In genomic region chr10:80774549-80774948, GRCm38 (mm10) we compare ENCODE assay signal across 8 mouse cellular contexts. TPM values are rescaled to one million over a fixed set of nuclear protein-coding genes. Genes with fewer than 3 reads are reported as not detected.
DNase-seq lines count a peak whose midpoint lies in the region; ATAC-seq and TF ChIP-seq lines count a peak whose summit lies in the region.

No protein-coding gene starts in this region.

- H3K4me1 ChIP-seq in kidney, embryonic 14.5 days (ENCODE audit: control insufficient read depth, insufficient read depth, low read length), result no peaks in the 10 kb centered on the region
- no peaks in the 10 kb centered on the region for H3K4me1 ChIP-seq in embryonic facial prominence, embryonic 11.5 days (ENCODE audit: control insufficient read depth, insufficient read depth, low read length)
- H3K4me1 ChIP-seq in intestine, postnatal 0 days (replicated peaks; ENCODE audit: control insufficient read depth, insufficient read depth, low read length), result no peaks in the 10 kb centered on the region
- H3K4me1 ChIP-seq in limb, embryonic 10.5 days, result peaks cover 19% of the 10 kb centered on the region
- no peaks in the 10 kb centered on the region for H3K4me1 ChIP-seq in midbrain, embryonic 11.5 days (ENCODE audit: control insufficient read depth, insufficient read depth, low read length)

- peaks cover 97% of the 10 kb centered on the region for H3K36me3 ChIP-seq in kidney, embryonic 14.5 days (ENCODE audit: control insufficient read depth, insufficient read depth, low read length)
- H3K36me3 ChIP-seq in embryonic facial prominence, embryonic 11.5 days (replicated peaks; ENCODE audit: control insufficient read depth, insufficient read depth, low read depth, low read length), result peaks cover 13% of the 10 kb centered on the region; the same call in 1 of the 2 replicates
- peaks cover 97% of the 10 kb centered on the region for H3K36me3 ChIP-seq in intestine, postnatal 0 days (ENCODE audit: control insufficient read depth, insufficient read depth)
- H3K36me3 ChIP-seq in limb, embryonic 10.5 days, result peaks cover 100% of the 10 kb centered on the region
- peaks cover 19% of the 10 kb centered on the region for H3K36me3 ChIP-seq in midbrain, embryonic 11.5 days (ENCODE audit: control insufficient read depth, insufficient read depth, low read length)

- H3K9me3 ChIP-seq in kidney, embryonic 14.5 days (ENCODE audit: control insufficient read depth, low read length), result no peaks in the 10 kb centered on the region
- no peaks in the 10 kb centered on the region for H3K9me3 ChIP-seq in embryonic facial prominence, embryonic 11.5 days (replicated peaks; ENCODE audit: control insufficient read depth, low read length)
- no peaks in the 10 kb centered on the region for H3K9me3 ChIP-seq in intestine, postnatal 0 days (ENCODE audit: control insufficient read depth)
- H3K9me3 ChIP-seq in limb, embryonic 10.5 days (replicated peaks), result no peaks in the 10 kb centered on the region
- no peaks in the 10 kb centered on the region for H3K9me3 ChIP-seq in midbrain, embryonic 11.5 days (ENCODE audit: control insufficient read depth, low read length)

- no peak overlapping the region for H3K9ac ChIP-seq in kidney, embryonic 14.5 days (ENCODE audit: low read depth, low read length)
- no peak overlapping the region for H3K9ac ChIP-seq in embryonic facial prominence, embryonic 11.5 days (replicated peaks; ENCODE audit: low read length)
- H3K9ac ChIP-seq in intestine, postnatal 0 days (ENCODE audit: low read depth, low read length), result no peak overlapping the region
- H3K9ac ChIP-seq in midbrain, embryonic 11.5 days (ENCODE audit: low read length), result no peak overlapping the region

- no peak; the same call in 1 of the 2 replicates for ATAC-seq in kidney, embryonic 14.5 days (ENCODE audit: low FRiP score, low TSS enrichment)
- ATAC-seq in embryonic facial prominence, embryonic 11.5 days (replicated peaks; ENCODE audit: insufficient number of reproducible peaks, low FRiP score, low TSS enrichment, low read depth), result peak; percentile 38
- peak; percentile 53 for ATAC-seq in intestine, postnatal 0 days
- ATAC-seq in midbrain, embryonic 11.5 days (ENCODE audit: low FRiP score), result no peak

- TF ChIP-seq CTCF in intestine, postnatal 0 days (IDR thresholded peaks at IDR 0.05; ENCODE audit: low read depth), result peak; percentile 94

- H3K4me2 ChIP-seq in kidney, embryonic 14.5 days (replicated peaks; ENCODE audit: low read depth, low read length), result no peak overlapping the region
- H3K4me2 ChIP-seq in embryonic facial prominence, embryonic 11.5 days (ENCODE audit: low read depth, low read length), result no peak overlapping the region
- no peak overlapping the region for H3K4me2 ChIP-seq in intestine, postnatal 0 days (replicated peaks; ENCODE audit: low read depth)
- H3K4me2 ChIP-seq in midbrain, embryonic 11.5 days, result no peak overlapping the region

- peak; percentile 74 for DNase-seq in kidney, adult 11 months
- peak; percentile 78 for DNase-seq in embryonic facial prominence, embryonic 11.5 days (ENCODE audit: low spot score)
- peak; percentile 99 for DNase-seq in heart, adult 11 months
- DNase-seq in limb, embryonic 10.5 days (ENCODE audit: low spot score), result peak; percentile 75
- peak; percentile 97 for DNase-seq in midbrain, embryonic 11.5 days (ENCODE audit: low spot score, missing footprints)
- DNase-seq in skeletal muscle tissue, adult 2 months (ENCODE audit: low read depth, low spot score), result peak; percentile 93

- WGBS in kidney, embryonic 14.5 days, result 71% methylated on average over 2 of the region's 2 CpGs
- WGBS in embryonic facial prominence, embryonic 11.5 days, result 45% methylated on average over 2 of the region's 2 CpGs
- WGBS in intestine, postnatal 0 days, result 54% methylated on average over 2 of the region's 2 CpGs
- WGBS in limb, embryonic 10.5 days, result 27% methylated on average over 2 of the region's 2 CpGs
- 78% methylated on average over 2 of the region's 2 CpGs for WGBS in midbrain, embryonic 11.5 days

- H3K4me3 ChIP-seq in kidney, embryonic 14.5 days (ENCODE audit: low read length), result no peak overlapping the region
- H3K4me3 ChIP-seq in embryonic facial prominence, embryonic 11.5 days (ENCODE audit: low read depth, low read length), result no peak overlapping the region
- no peak overlapping the region for H3K4me3 ChIP-seq in intestine, postnatal 0 days (ENCODE audit: low read depth, low read length)
- H3K4me3 ChIP-seq in limb, embryonic 10.5 days, result no peak overlapping the region
- no peak overlapping the region for H3K4me3 ChIP-seq in midbrain, embryonic 11.5 days (ENCODE audit: low read depth, low read length)

- H3K27me3 ChIP-seq in kidney, embryonic 14.5 days (ENCODE audit: control insufficient read depth, insufficient read depth, low read length), result no peaks in the 10 kb centered on the region
- H3K27me3 ChIP-seq in embryonic facial prominence, embryonic 11.5 days (ENCODE audit: control insufficient read depth, insufficient read depth, low read length), result no peaks in the 10 kb centered on the region
- H3K27me3 ChIP-seq in intestine, postnatal 0 days (replicated peaks; ENCODE audit: control insufficient read depth, insufficient read depth, low read length), result no peaks in the 10 kb centered on the region
- no peaks in the 10 kb centered on the region for H3K27me3 ChIP-seq in limb, embryonic 10.5 days (ENCODE audit: low read depth, poor library complexity, severe bottlenecking)
- no peaks in the 10 kb centered on the region for H3K27me3 ChIP-seq in midbrain, embryonic 11.5 days (ENCODE audit: control insufficient read depth, insufficient read depth, low read length)

- H3K27ac ChIP-seq in kidney, embryonic 14.5 days (ENCODE audit: low read depth, low read length), result no peak overlapping the region
- H3K27ac ChIP-seq in embryonic facial prominence, embryonic 11.5 days (replicated peaks; ENCODE audit: low read depth, low read length), result no peak overlapping the region
- H3K27ac ChIP-seq in intestine, postnatal 0 days (ENCODE audit: low read depth, low read length), result no peak overlapping the region
- peak overlapping the region; percentile 27; the same call in 1 of the 2 replicates for H3K27ac ChIP-seq in limb, embryonic 10.5 days
- no peak overlapping the region for H3K27ac ChIP-seq in midbrain, embryonic 11.5 days (ENCODE audit: low read depth, low read length)

RNA-seq across cellular contexts. Expression of gene Dot1l, which starts 19.5 kb away (rescaled TPM):
- polyA plus RNA-seq in kidney, embryonic 14.5 days (2014; fragmentation: Nextera tagmentation; extraction: Ambion mirVana), result 21.9 and 29.2 TPM in 2 replicates
- 13.8 and 16.6 TPM in 2 replicates for polyA plus RNA-seq in embryonic facial prominence, embryonic 11.5 days (2014; fragmentation: Nextera tagmentation; extraction: Ambion mirVana)
- polyA plus RNA-seq in intestine, postnatal 0 days (2015; fragmentation: Nextera tagmentation; extraction: Ambion mirVana), result 6.2 and 7.6 TPM in 2 replicates
- 26.4 and 28.3 TPM in 2 replicates for polyA plus RNA-seq in limb, embryonic 10.5 days (2016; fragmentation: Nextera tagmentation; extraction: Ambion mirVana)
- polyA plus RNA-seq in midbrain, embryonic 11.5 days (2014; fragmentation: Nextera tagmentation; extraction: Ambion mirVana), result 15.4 and 18.8 TPM in 2 replicates

RNA-seq across cellular contexts. Expression of gene Sf3a2, which starts 23.4 kb away (rescaled TPM):
- 101 and 102 TPM in 2 replicates for polyA plus RNA-seq in kidney, embryonic 14.5 days (2014; fragmentation: Nextera tagmentation; extraction: Ambion mirVana)
- 92.6 and 93.9 TPM in 2 replicates for polyA plus RNA-seq in embryonic facial prominence, embryonic 11.5 days (2014; fragmentation: Nextera tagmentation; extraction: Ambion mirVana)
- 35.5 and 39.0 TPM in 2 replicates for polyA plus RNA-seq in intestine, postnatal 0 days (2015; fragmentation: Nextera tagmentation; extraction: Ambion mirVana)
- 113 and 121 TPM in 2 replicates for polyA plus RNA-seq in limb, embryonic 10.5 days (2016; fragmentation: Nextera tagmentation; extraction: Ambion mirVana)
- 92.2 and 104 TPM in 2 replicates for polyA plus RNA-seq in midbrain, embryonic 11.5 days (2014; fragmentation: Nextera tagmentation; extraction: Ambion mirVana)

RNA-seq across cellular contexts. Expression of gene Plekhj1, which starts 23.9 kb away (rescaled TPM):
- 121 and 126 TPM in 2 replicates for polyA plus RNA-seq in kidney, embryonic 14.5 days (2014; fragmentation: Nextera tagmentation; extraction: Ambion mirVana)
- 119 and 137 TPM in 2 replicates for polyA plus RNA-seq in embryonic facial prominence, embryonic 11.5 days (2014; fragmentation: Nextera tagmentation; extraction: Ambion mirVana)
- 60.9 and 61.8 TPM in 2 replicates for polyA plus RNA-seq in intestine, postnatal 0 days (2015; fragmentation: Nextera tagmentation; extraction: Ambion mirVana)
- 168 and 204 TPM in 2 replicates for polyA plus RNA-seq in limb, embryonic 10.5 days (2016; fragmentation: Nextera tagmentation; extraction: Ambion mirVana)
- 138 and 151 TPM in 2 replicates for polyA plus RNA-seq in midbrain, embryonic 11.5 days (2014; fragmentation: Nextera tagmentation; extraction: Ambion mirVana)

RNA-seq across cellular contexts. Expression of gene Amh, which starts 30.5 kb away (rescaled TPM):
- polyA plus RNA-seq in kidney, embryonic 14.5 days (2014; fragmentation: Nextera tagmentation; extraction: Ambion mirVana), result not detected in 2 replicates
- polyA plus RNA-seq in embryonic facial prominence, embryonic 11.5 days (2014; fragmentation: Nextera tagmentation; extraction: Ambion mirVana), result not detected in 2 replicates
- polyA plus RNA-seq in intestine, postnatal 0 days (2015; fragmentation: Nextera tagmentation; extraction: Ambion mirVana), result not detected in 2 replicates
- 0.09 TPM in 1 of 2 replicates, not detected in the other for polyA plus RNA-seq in limb, embryonic 10.5 days (2016; fragmentation: Nextera tagmentation; extraction: Ambion mirVana)
- polyA plus RNA-seq in midbrain, embryonic 11.5 days (2014; fragmentation: Nextera tagmentation; extraction: Ambion mirVana), result not detected in 2 replicates

RNA-seq across cellular contexts. Expression of gene Ap3d1, which starts 32.5 kb away (rescaled TPM):
- polyA plus RNA-seq in kidney, embryonic 14.5 days (2014; fragmentation: Nextera tagmentation; extraction: Ambion mirVana), result 70.8 and 80.6 TPM in 2 replicates
- polyA plus RNA-seq in embryonic facial prominence, embryonic 11.5 days (2014; fragmentation: Nextera tagmentation; extraction: Ambion mirVana), result 57.6 and 61.0 TPM in 2 replicates
- 41.3 and 49.5 TPM in 2 replicates for polyA plus RNA-seq in intestine, postnatal 0 days (2015; fragmentation: Nextera tagmentation; extraction: Ambion mirVana)
- 54.6 and 60.6 TPM in 2 replicates for polyA plus RNA-seq in limb, embryonic 10.5 days (2016; fragmentation: Nextera tagmentation; extraction: Ambion mirVana)
- 63.2 and 68.4 TPM in 2 replicates for polyA plus RNA-seq in midbrain, embryonic 11.5 days (2014; fragmentation: Nextera tagmentation; extraction: Ambion mirVana)

Comparison
In these comparisons a context has a peak if more than half of its experiments do, and no peak if none do; other contexts are left out.
1. ATAC-seq: peak in embryonic facial prominence, embryonic 11.5 days (single experiment) and intestine, postnatal 0 days (single experiment); none in kidney, embryonic 14.5 days (single experiment) and midbrain, embryonic 11.5 days (single experiment).
2. Peak in every context shown above with its lines, with median percentiles within 50 percentile points of each other: DNase-seq.